14 mouse cellular contexts compared by ENCODE assay signal in genomic region chr11:88441871-88442740, GRCm38 (mm10).
DNase-seq lines count a peak whose midpoint lies in the region; ATAC-seq and TF ChIP-seq lines count a peak whose summit lies in the region.
"Had no signal": no experiment of that assay in that cellular context is flagged by ENCODE, and none has a peak within 500 bp of the region (broad histone marks: within the 10 kb centered on the region; RNA-seq: fewer than 3 reads in every experiment).

No protein-coding gene starts in this region.

- H3K4me1 ChIP-seq in heart, embryonic 11.5 days (ENCODE audit: control insufficient read depth, insufficient read depth, low read length): peaks cover 42% of the 10 kb centered on the region
- peaks cover 5% of the 10 kb centered on the region for H3K4me1 ChIP-seq in heart, adult 2 months (ENCODE audit: control insufficient read depth, insufficient read depth, low read length)
- peaks cover 91% of the 10 kb centered on the region for H3K4me1 ChIP-seq in midbrain, embryonic 13.5 days (replicated peaks)
- peaks cover 42% of the 10 kb centered on the region for H3K4me1 ChIP-seq in midbrain, embryonic 16.5 days (ENCODE audit: control insufficient read depth, insufficient read depth, low read length)
- peaks cover 87% of the 10 kb centered on the region for H3K4me1 ChIP-seq in hindbrain, embryonic 12.5 days

- TF ChIP-seq EP300 in heart, adult 2 months (IDR thresholded peaks at IDR 0.05; ENCODE audit: insufficient read depth, low read depth, low read length): no peak

- no peak overlapping the region for H3K4me3 ChIP-seq in heart, embryonic 11.5 days (ENCODE audit: low read depth, low read length)
- no peak overlapping the region for H3K4me3 ChIP-seq in heart, adult 2 months
- no peak overlapping the region for H3K4me3 ChIP-seq in midbrain, embryonic 13.5 days (replicated peaks)
- H3K4me3 ChIP-seq in midbrain, embryonic 16.5 days (ENCODE audit: low read depth, low read length): no peak overlapping the region
- H3K4me3 ChIP-seq in hindbrain, embryonic 12.5 days: no peak overlapping the region
- H3K4me3 ChIP-seq: neural tube, embryonic 15.5 days had no signal

- H3K27ac ChIP-seq in heart, embryonic 11.5 days (ENCODE audit: low read depth, low read length): 0 out of 2 replicates have a peak overlapping the region, but pooled peaks have one; percentile 15
- H3K27ac ChIP-seq in heart, adult 2 months: no peak overlapping the region
- peak overlapping the region; percentile 70 for H3K27ac ChIP-seq in midbrain, embryonic 13.5 days
- no peak overlapping the region for H3K27ac ChIP-seq in midbrain, embryonic 16.5 days (ENCODE audit: low read length)
- 0 out of 2 replicates have a peak overlapping the region, but pooled peaks have one; percentile 44 for H3K27ac ChIP-seq in hindbrain, embryonic 12.5 days

- no peak overlapping the region for H3K9ac ChIP-seq in heart, embryonic 11.5 days (ENCODE audit: low read depth, low read length)
- H3K9ac ChIP-seq in heart, adult 2 months (ENCODE audit: low read depth, low read length): no peak overlapping the region
- H3K9ac ChIP-seq in midbrain, embryonic 13.5 days (replicated peaks): no peak overlapping the region
- no peak overlapping the region for H3K9ac ChIP-seq in midbrain, embryonic 16.5 days (ENCODE audit: low read depth, low read length)
- no peak overlapping the region for H3K9ac ChIP-seq in hindbrain, embryonic 12.5 days
- H3K9ac ChIP-seq: forebrain, postnatal 0 days; neural tube, embryonic 15.5 days had no signal

- no peak for ATAC-seq in heart, embryonic 11.5 days (replicated peaks; ENCODE audit: insufficient number of reproducible peaks, low FRiP score, low TSS enrichment)
- ATAC-seq in midbrain, embryonic 13.5 days: no peak
- ATAC-seq in midbrain, embryonic 16.5 days: no peak
- no peak for ATAC-seq in hindbrain, embryonic 12.5 days (ENCODE audit: low FRiP score)
- ATAC-seq: forebrain, postnatal 0 days; lung, postnatal 0 days had no signal

- peaks cover 3% of the 10 kb centered on the region; the same call in 1 of the 2 replicates for H3K36me3 ChIP-seq in heart, embryonic 11.5 days (ENCODE audit: control insufficient read depth, insufficient read depth, low read length)
- no peaks in the 10 kb centered on the region for H3K36me3 ChIP-seq in heart, adult 2 months (ENCODE audit: control insufficient read depth, insufficient read depth, low read length)
- H3K36me3 ChIP-seq in midbrain, embryonic 13.5 days: no peaks in the 10 kb centered on the region
- H3K36me3 ChIP-seq in midbrain, embryonic 16.5 days (ENCODE audit: control insufficient read depth, insufficient read depth, low read length): no peaks in the 10 kb centered on the region
- H3K36me3 ChIP-seq in hindbrain, embryonic 12.5 days: 0 out of 2 replicates have a peak, but pooled peaks cover 5% of the 10 kb centered on the region
- H3K36me3 ChIP-seq: neural tube, embryonic 15.5 days had no signal

- no peak overlapping the region for H3K4me2 ChIP-seq in heart, embryonic 11.5 days
- no peak overlapping the region for H3K4me2 ChIP-seq in midbrain, embryonic 13.5 days (replicated peaks)
- no peak overlapping the region for H3K4me2 ChIP-seq in midbrain, embryonic 16.5 days (ENCODE audit: low read length)
- no peak overlapping the region for H3K4me2 ChIP-seq in hindbrain, embryonic 12.5 days (replicated peaks)

- DNase-seq in heart, adult 2 months: no peak
- no peak for DNase-seq in thymus, postnatal 25 days
- no peak for DNase-seq in left cerebral cortex, postnatal 10 days (ENCODE audit: extremely low spot score in 1 of 2, low spot score in 2 of 2)
- DNase-seq in adrenal gland, postnatal 14 days: no peak
- DNase-seq: B cell, adult 2 months; cerebellum, adult 2 months; forebrain, postnatal 0 days; kidney, postnatal 14 days had no signal

- no peaks in the 10 kb centered on the region for H3K9me3 ChIP-seq in heart, embryonic 11.5 days (replicated peaks; ENCODE audit: control insufficient read depth, low read length)
- H3K9me3 ChIP-seq in midbrain, embryonic 13.5 days: no peaks in the 10 kb centered on the region
- H3K9me3 ChIP-seq in midbrain, embryonic 16.5 days (replicated peaks; ENCODE audit: control insufficient read depth, low read length, poor library complexity, severe bottlenecking): no peaks in the 10 kb centered on the region
- no peaks in the 10 kb centered on the region for H3K9me3 ChIP-seq in hindbrain, embryonic 12.5 days (replicated peaks)
- H3K9me3 ChIP-seq: neural tube, embryonic 15.5 days had no signal

- intact Hi-C loops in heart, adult 2 months (cut with DNase I): no loop called here
- intact Hi-C loops in left cerebral cortex, postnatal 10 days (cut with DNase I): no loop called here

- 61% methylated on average over 12 of the region's 12 CpGs for WGBS in heart, embryonic 11.5 days (ENCODE audit: insufficient replicate concordance)
- WGBS in heart, adult 2 months: 84% methylated on average over 12 of the region's 12 CpGs
- 66% methylated on average over 12 of the region's 12 CpGs for WGBS in midbrain, embryonic 13.5 days
- WGBS in midbrain, embryonic 16.5 days: 67% methylated on average over 12 of the region's 12 CpGs
- 59% methylated on average over 12 of the region's 12 CpGs for WGBS in hindbrain, embryonic 12.5 days

- H3K27me3 ChIP-seq in heart, embryonic 11.5 days (ENCODE audit: control insufficient read depth, insufficient read depth, low read length): no peaks in the 10 kb centered on the region
- H3K27me3 ChIP-seq in heart, adult 2 months (ENCODE audit: control insufficient read depth, insufficient read depth, low read length): no peaks in the 10 kb centered on the region
- no peaks in the 10 kb centered on the region for H3K27me3 ChIP-seq in midbrain, embryonic 13.5 days
- no peaks in the 10 kb centered on the region for H3K27me3 ChIP-seq in midbrain, embryonic 16.5 days (ENCODE audit: control insufficient read depth, insufficient read depth, low read depth, low read length)
- no peaks in the 10 kb centered on the region for H3K27me3 ChIP-seq in hindbrain, embryonic 12.5 days
- H3K27me3 ChIP-seq: neural tube, embryonic 15.5 days had no signal

- no peak for TF ChIP-seq POLR2A in heart, adult 2 months (IDR thresholded peaks at IDR 0.05; ENCODE audit: insufficient read depth, low read depth, low read length)

- no peak for TF ChIP-seq CTCF in heart, adult 2 months (IDR thresholded peaks at IDR 0.05)

- H3K79me2 ChIP-seq in heart, adult 2 months (replicated peaks; ENCODE audit: control insufficient read depth, insufficient read depth, low read length): no peaks in the 10 kb centered on the region

Comparison
In these comparisons a context has a peak if more than half of its experiments do, and no peak if none do; other contexts are left out.
1. H3K27ac ChIP-seq: peak in heart, embryonic 11.5 days (single experiment), midbrain, embryonic 13.5 days (single experiment) and hindbrain, embryonic 12.5 days (single experiment); none in heart, adult 2 months (single experiment) and midbrain, embryonic 16.5 days (single experiment).